Mouse (Mus musculus) naive thymus-derived CD4-positive, alpha-beta T cell, adult 2 months (primary cell): Measurements from ENCODE around the gene Trpc4ap.
"Not testable (repeated sequence)": the region's sequence is repeated elsewhere in the genome, so short reads cannot be mapped to it uniquely, and the experiment has no call there.

Experiments
- DNase-seq: peaks from one replicate; pipeline ENCODE4 v3.0.0-alpha.2; 2011; ENCODE audit warnings: low read depth

Gene Trpc4ap

DNA sequence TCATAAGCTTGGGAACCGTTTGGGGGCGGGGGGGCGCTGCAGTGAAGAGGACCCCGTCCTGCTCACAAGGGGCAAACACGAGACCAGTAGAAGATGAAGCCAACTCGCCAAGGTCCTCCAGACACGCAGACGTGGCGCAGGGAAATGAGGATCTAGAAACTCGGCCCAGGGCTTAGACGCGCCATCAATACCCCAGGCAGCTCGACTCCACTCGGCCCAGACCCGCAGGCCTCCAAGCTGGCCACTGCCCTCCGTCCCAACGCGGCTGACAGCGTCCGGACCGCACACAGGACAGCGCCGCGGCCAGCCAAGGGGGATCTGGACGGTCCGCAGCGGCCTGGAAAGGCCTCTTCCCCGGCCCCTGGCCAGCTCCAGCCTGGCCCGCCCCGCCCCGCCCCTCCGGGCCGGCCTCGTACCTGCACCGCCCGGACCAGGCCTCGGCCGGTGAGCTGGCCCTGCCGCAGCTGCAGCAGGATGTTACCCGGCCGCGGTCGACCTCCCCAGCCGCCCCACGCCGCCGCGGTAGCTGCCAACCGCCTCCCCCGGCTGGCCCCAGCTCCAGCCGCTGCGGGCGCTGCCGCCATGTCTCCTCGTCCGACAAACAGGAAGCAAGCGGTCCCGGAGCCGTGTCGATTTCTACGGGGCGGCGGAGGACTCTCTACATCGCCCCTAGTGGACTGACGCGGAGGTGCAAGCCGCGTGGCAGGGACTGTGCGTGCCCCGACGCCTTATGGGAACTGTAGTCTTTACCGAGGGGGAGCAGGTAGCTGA lies at the start of gene Trpc4ap:
Gene Trpc4ap, minus strand, starts transcription at position 662 of the 771 bp plus-strand sequence.
- DNase-seq, result peak; percentile 99

DNA sequence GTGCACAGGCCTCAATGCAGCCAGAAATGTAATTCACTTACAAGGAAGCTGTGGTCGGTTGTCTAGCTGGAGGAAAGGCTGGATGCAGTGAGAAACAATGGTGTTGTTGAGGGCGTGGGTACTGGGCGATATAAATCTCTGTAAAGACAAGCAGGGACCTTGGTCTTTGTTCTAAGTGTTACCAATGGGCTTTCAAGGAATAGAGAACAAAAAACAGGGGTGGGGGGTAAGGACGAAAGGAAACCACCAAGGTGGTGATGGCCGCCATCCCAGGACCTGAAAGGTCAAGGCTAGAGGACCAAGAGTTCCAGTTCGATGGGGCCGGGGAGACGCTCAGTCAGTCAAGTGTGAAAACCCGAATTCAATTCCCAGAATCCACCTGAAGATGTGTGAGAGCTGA lies 45.6 kb upstream of the Trpc4ap start:
- no peak for DNase-seq

DNA sequence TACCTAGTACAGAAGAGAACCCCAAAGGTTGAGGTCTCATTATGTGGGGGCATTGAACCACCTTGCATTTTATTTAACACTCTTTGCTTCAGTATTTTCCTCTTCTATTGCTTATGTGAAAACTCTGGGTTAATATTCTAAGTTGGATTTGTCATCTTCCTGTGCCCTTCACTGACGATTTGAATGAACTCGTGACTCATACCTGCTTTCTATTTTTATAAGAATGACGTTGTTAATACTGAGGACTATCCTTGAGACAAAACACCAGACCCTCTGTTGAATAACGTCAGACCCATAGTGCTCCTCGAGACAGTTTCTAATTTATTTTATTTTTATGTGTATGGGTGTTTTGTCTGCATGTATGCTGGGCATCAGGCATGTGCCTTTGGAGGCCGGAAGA lies 44.8 kb upstream of the Trpc4ap start:
- DNase-seq, result no peak

- not testable (repeated sequence) for DNase-seq
Observed at GRCm38 (mm10) chr2:155735766-155736165, 43.6 kb upstream of the Trpc4ap start, which contains the start of gene Gm17581. Gene Gm17581 (minus strand): TSS chr2:155735866.

GRCm38 (mm10) chr2:155735080-155735479 lies 42.9 kb upstream of the Trpc4ap start:
- no peak for DNase-seq

DNA sequence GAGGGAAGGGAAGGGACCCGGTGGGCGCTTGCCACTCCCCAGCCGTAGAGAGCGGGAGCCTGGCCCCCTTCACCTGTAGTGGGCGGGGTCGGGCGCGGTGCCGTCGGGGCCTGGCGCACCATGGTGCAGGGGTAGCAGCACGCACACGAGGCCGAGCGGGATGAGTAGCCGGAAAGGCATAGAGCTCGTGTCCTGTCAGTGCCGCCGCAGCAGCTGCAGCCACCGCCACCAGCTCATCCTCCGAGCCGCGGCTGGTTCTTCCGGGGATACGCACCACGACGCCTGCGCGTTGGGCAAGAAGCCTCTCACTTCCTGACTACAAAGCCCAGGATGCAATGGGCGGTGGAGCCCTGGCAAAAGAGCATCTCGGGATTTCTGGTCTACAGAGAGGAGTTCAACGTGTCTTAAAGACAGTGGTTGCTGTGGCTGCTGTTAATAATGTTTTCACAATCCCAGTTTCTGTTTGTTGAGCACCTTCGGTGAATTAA lies 37.0 kb upstream of the Trpc4ap start, which contains the start of gene Edem2:
Gene Edem2, minus strand, starts transcription at position 318 of the 488 bp plus-strand sequence.
- peak; percentile 95 for DNase-seq

DNA sequence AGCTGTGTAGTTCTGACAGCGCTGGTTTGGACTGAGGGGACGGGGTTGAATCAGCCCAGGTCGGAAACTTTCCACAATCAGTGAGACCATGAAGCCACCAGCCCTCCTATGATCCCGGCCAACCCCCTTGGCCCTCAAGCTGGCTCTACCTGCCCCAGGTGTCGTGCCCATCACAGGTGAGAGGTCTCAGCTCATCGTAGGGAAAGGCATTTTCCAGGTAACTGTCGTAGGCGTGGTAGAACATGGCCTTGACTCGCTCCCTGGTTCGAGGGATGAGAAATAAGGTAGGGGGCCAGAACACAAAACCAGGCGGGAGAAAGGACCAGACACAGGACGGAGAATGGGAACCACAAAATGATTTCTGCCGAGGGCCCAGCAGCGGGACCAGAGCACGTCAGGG lies 36.6 kb upstream of the Trpc4ap start:
- DNase-seq, result no peak

- DNase-seq, result no peak
Observed at GRCm38 (mm10) chr2:155727764-155728395, 35.7 kb upstream of the Trpc4ap start.

DNA sequence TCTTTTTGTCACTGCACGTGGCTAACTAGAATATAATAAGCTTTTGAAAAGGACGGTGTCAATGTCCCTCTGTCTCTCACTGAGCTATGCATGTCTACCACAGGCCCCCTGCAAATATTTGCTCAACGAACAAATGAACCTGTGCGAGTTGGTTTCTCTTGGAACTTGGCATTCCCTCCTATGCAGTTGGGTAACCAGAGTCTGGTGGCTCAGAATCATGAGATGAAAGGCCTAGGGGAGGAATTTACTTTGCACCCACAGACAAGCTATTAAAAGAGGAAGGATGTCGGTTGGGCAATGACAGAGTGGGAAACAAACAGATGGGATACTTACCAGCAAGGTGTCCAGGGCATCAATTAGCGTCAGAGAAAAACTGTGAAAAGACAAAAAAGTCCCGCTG lies 34.1 kb upstream of the Trpc4ap start:
- DNase-seq, result no peak

DNA sequence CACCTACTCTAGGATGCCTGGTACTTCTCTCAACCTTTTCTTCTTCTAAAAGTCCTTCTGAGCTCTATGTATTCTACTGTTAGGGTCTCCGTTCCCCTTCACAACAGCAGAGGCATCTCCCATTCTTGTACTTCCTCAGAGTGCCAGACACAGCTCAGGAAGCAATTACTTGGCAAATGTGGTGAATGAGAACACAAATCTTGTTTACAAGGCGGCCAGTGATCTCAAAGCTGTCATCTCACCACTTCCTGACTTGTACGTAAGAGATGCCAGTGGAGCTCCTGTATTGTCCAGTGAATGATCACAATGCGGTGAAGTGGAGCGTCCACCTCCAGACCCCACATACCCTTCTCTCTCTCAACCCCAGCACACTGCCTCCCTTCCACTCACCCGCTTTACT lies 32.3 kb upstream of the Trpc4ap start:
- no peak for DNase-seq

DNA sequence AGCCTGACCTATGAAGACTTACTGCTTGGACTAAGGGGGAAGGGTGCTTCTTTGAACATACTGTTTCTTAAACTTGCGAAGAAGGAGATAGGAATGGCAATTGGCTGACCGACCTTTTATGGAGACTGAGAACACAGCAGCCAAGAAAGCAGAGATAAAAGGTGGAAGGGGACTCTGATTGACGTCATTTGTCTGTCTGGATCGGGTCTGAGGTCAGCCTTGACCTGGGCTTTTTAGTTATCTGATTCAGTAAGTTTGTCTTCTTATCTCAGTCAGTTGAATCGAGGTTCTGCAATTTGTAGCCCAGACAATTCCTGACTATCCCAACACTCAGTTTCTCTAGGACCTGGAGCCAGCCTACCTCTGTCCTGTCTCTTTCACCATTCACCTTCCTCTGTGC lies 31.9 kb upstream of the Trpc4ap start:
- no peak for DNase-seq

- DNase-seq, result peak; percentile 55
Observed at GRCm38 (mm10) chr2:155720585-155720984, 28.4 kb upstream of the Trpc4ap start.

GRCm38 (mm10) chr2:155717082-155717990 lies 25.2 kb upstream of the Trpc4ap start:
- no peak for DNase-seq

DNA sequence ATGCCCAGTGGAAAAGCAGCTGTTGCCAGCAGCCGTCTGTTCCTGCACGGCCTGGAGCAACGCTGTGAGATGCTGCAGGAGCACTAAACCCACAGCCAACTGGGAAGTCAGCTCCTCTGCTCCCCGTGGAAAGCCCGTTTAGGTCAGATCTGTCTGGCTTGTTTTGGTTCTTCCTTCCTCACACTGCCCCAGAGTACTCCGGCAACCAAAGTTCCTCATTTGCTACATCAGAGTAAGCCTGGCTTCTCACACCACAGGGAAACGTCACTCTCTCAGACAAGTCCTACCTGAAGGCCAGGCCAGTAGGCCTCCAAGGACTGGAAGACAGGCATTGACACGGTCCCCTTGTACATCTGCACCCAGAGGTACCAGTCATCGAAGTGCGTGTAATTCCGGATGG lies 18.4 kb upstream of the Trpc4ap start:
- DNase-seq, result no peak

DNA sequence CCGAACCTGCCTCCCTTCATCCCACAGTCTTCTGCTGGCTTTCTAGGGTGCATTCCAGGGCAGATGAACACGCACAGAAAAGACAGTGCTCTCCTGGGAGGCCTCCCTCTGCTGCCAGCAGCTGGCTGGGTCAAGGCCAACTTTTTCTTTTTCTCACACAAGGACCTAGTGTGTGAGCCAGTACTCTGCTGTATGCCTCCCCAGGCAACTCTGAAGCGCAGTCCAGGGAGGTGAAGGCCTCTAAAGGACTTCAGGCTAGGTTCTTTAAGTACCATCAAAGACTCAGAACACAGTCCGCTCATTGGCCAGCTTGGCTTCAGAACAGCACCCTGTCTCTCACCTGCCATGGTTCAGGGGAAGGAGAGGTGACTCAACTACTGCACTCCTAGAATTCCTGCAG lies 15.1 kb upstream of the Trpc4ap start:
- no peak for DNase-seq

DNA sequence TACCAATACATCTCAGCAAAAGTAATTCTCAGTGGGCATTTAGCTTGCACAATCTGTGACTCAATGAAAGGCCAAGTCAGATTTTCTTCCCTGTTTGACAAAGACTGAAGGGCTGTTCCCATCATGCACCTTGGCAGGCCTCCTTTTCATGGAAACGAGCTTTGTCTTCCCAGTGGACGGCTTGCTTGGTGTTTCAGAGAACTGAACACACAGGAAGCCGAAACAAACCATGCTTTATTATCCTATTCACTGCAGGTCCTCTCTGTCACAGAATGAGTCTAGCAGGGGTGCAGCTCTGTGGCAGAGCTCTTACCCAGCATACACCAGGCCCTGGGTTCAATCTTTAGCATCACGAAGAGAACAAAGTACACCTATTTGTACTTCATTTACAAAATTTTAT lies 11.4 kb upstream of the Trpc4ap start:
- DNase-seq, result no peak

GRCm38 (mm10) chr2:155701399-155701919 lies 9.3 kb upstream of the Trpc4ap start:
- no peak for DNase-seq

- not testable (repeated sequence) for DNase-seq
Observed at GRCm38 (mm10) chr2:155698443-155698842, 6.3 kb upstream of the Trpc4ap start.

- DNase-seq, result no peak
Observed at GRCm38 (mm10) chr2:155696851-155697250, 4.7 kb upstream of the Trpc4ap start.

DNA sequence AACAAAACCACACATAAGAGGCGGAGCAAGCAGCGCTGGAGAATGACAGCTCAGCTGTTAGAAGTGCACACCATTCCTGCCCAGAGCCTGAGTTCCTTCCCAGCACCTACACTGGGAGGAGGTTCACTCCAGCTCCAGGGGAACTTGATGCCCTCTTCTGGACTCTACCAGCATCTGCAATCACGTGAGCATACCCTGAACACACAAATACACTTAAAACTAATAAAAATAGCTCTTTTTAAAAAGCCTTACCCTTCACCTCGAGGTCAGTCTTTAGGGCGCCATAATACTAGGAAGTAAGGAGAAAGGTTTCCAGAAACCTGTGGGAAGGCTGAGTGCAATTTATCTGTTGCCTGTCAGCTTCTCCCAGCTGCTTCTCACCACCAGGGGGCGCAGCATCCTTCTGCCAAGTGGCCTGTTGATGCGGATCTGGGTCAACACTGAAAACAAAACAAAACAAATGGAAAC lies 3.9 kb upstream of the Trpc4ap start:
- peak; percentile 91 for DNase-seq

DNA sequence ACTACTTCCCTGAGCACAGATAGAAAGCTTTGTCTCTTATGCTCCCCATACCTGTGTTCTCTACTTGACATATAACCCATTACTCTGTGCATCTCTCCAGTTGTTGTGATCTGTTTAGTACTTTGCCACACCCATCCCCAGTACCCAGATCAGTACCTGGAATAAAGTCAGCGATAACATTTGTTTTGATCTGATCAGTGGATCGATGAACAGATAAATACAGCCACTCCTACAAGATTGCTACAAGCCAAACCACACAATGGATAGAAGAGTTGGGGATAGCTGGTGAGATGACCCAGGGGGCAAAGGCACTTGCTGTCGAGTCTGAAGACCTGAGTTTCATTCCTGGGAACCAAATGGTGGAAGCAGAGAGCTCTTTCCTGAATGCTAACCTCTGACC lies 3.1 kb upstream of the Trpc4ap start:
- no peak for DNase-seq

GRCm38 (mm10) chr2:155694564-155694963 lies 2.4 kb upstream of the Trpc4ap start:
- DNase-seq, result no peak
